Comparison of ENCODE assay signal across 8 mouse cellular contexts in genomic region chr15:10178131-10178566, GRCm38 (mm10). TPM values are rescaled to one million over a fixed set of nuclear protein-coding genes. Genes with fewer than 3 reads are reported as not detected.
DNase-seq lines count a peak whose midpoint lies in the region; ATAC-seq and TF ChIP-seq lines count a peak whose summit lies in the region.

No protein-coding gene starts in this region.

- no peak for DNase-seq in heart, embryonic 10.5 days (ENCODE audit: low spot score)
- DNase-seq in heart, adult 9 months (ENCODE audit: low spot score in 2 of 2) = no peak
- peak; percentile 24 for DNase-seq in retina, embryonic 14.5 days (ENCODE audit: low spot score)
- no peak for DNase-seq in layer of hippocampus, adult 9-11 months
- DNase-seq in layer of hippocampus, postnatal 14 days (ENCODE audit: low spot score in 2 of 2) = no peak

- H3K27me3 ChIP-seq in heart, embryonic 10.5 days (ENCODE audit: insufficient read depth, poor library complexity, severe bottlenecking) = peaks cover 11% of the 10 kb centered on the region; the same call in 1 of the 2 replicates
- H3K27me3 ChIP-seq in ES-Bruce4 (ENCODE audit: control insufficient read depth, insufficient read depth, low read length, poor library complexity, severe bottlenecking) = no peaks in the 10 kb centered on the region
- H3K27me3 ChIP-seq in forebrain, embryonic 15.5 days = no peaks in the 10 kb centered on the region
- peaks cover 34% of the 10 kb centered on the region for H3K27me3 ChIP-seq in limb, embryonic 12.5 days

- H3K9me3 ChIP-seq in heart, embryonic 10.5 days = no peaks in the 10 kb centered on the region
- no peaks in the 10 kb centered on the region for H3K9me3 ChIP-seq in ES-Bruce4 (replicated peaks; ENCODE audit: control insufficient read depth, insufficient read depth, low read length, poor library complexity, severe bottlenecking)
- no peaks in the 10 kb centered on the region for H3K9me3 ChIP-seq in forebrain, embryonic 15.5 days
- H3K9me3 ChIP-seq in limb, embryonic 12.5 days = no peaks in the 10 kb centered on the region

- WGBS in heart, embryonic 10.5 days = 2% methylated on average over 10 of the region's 10 CpGs
- WGBS in forebrain, embryonic 15.5 days = 4% methylated on average over 10 of the region's 10 CpGs
- WGBS in limb, embryonic 12.5 days = 6% methylated on average over 10 of the region's 10 CpGs

- no peak for TF ChIP-seq CTCF in ES-Bruce4 (IDR thresholded peaks at IDR 0.05; ENCODE audit: low read depth, low read length)

- peak overlapping the region; percentile 66 for H3K4me3 ChIP-seq in heart, embryonic 10.5 days
- peak overlapping the region; percentile 20 for H3K4me3 ChIP-seq in ES-Bruce4 (ENCODE audit: low read depth, low read length)
- peak overlapping the region; percentile 38 for H3K4me3 ChIP-seq in forebrain, embryonic 15.5 days
- H3K4me3 ChIP-seq in limb, embryonic 12.5 days (replicated peaks) = peak overlapping the region; percentile 40

- TF ChIP-seq EP300 in ES-Bruce4 (IDR thresholded peaks at IDR 0.05; ENCODE audit: insufficient read depth, low read depth, low read length) = peak; percentile 93

- H3K4me2 ChIP-seq in forebrain, embryonic 15.5 days (replicated peaks) = peak overlapping the region; percentile 62
- H3K4me2 ChIP-seq in limb, embryonic 12.5 days = peak overlapping the region; percentile 74

- H3K9ac ChIP-seq in ES-Bruce4 (ENCODE audit: low read depth, poor library complexity, severe bottlenecking) = no peak overlapping the region; the same call in 1 of the 2 replicates
- peak overlapping the region; percentile 27; the same call in 1 of the 2 replicates for H3K9ac ChIP-seq in forebrain, embryonic 15.5 days (replicated peaks)
- H3K9ac ChIP-seq in limb, embryonic 12.5 days (replicated peaks) = peak overlapping the region; percentile 53

- TF ChIP-seq POLR2A in ES-Bruce4 (IDR thresholded peaks at IDR 0.05; ENCODE audit: insufficient read depth, low read length) = no peak

- no peak overlapping the region for H3K27ac ChIP-seq in heart, embryonic 10.5 days
- no peak overlapping the region for H3K27ac ChIP-seq in ES-Bruce4 (ENCODE audit: insufficient read depth, low read length)
- H3K27ac ChIP-seq in forebrain, embryonic 15.5 days (replicated peaks) = no peak overlapping the region
- no peak overlapping the region for H3K27ac ChIP-seq in limb, embryonic 12.5 days

- peak; percentile 66 for ATAC-seq in forebrain, embryonic 15.5 days (replicated peaks)
- ATAC-seq in limb, embryonic 12.5 days (ENCODE audit: insufficient number of reproducible peaks, insufficient read depth, low FRiP score, low TSS enrichment, low read depth) = no peak

- no peaks in the 10 kb centered on the region for H3K36me3 ChIP-seq in heart, embryonic 10.5 days
- no peaks in the 10 kb centered on the region for H3K36me3 ChIP-seq in ES-Bruce4 (ENCODE audit: control insufficient read depth, insufficient read depth, low read length, poor library complexity, severe bottlenecking)
- no peaks in the 10 kb centered on the region for H3K36me3 ChIP-seq in forebrain, embryonic 15.5 days
- H3K36me3 ChIP-seq in limb, embryonic 12.5 days = no peaks in the 10 kb centered on the region

- H3K4me1 ChIP-seq in heart, embryonic 10.5 days = peaks cover 9% of the 10 kb centered on the region; the same call in 1 of the 2 replicates
- H3K4me1 ChIP-seq in ES-Bruce4 (ENCODE audit: control insufficient read depth, insufficient read depth, low read length) = no peaks in the 10 kb centered on the region
- peaks cover 7% of the 10 kb centered on the region; the same call in 1 of the 2 replicates for H3K4me1 ChIP-seq in forebrain, embryonic 15.5 days
- H3K4me1 ChIP-seq in limb, embryonic 12.5 days (replicated peaks) = peaks cover 14% of the 10 kb centered on the region

RNA-seq across cellular contexts. Expression of gene Prlr, which starts 1.1 kb away (rescaled TPM):
- 0.68 and 1.9 TPM in 2 replicates for polyA plus RNA-seq in heart, embryonic 10.5 days (2016; fragmentation: Nextera tagmentation; extraction: Ambion mirVana)
- 2.0 and 2.6 TPM in 2 replicates for polyA plus RNA-seq in ES-Bruce4 (2011; ENCODE audit: insufficient read depth, insufficient read length, low read depth, missing spikeins)
- 0.57 and 0.72 TPM in 2 replicates for polyA plus RNA-seq in forebrain, embryonic 15.5 days (2015; fragmentation: Nextera tagmentation; extraction: Ambion mirVana)
- polyA plus RNA-seq in limb, embryonic 12.5 days (2016; fragmentation: Nextera tagmentation; extraction: Ambion mirVana) = 0.40 TPM in 2 replicates
- 1 to 10 TPM; 3.3 to 7.8 TPM for total RNA-seq in layer of hippocampus, postnatal 14 days (2021)
